Mouse (Mus musculus) heart, embryonic 13.5 days (tissue): ENCODE results near the gene Tmem168. TPM values are rescaled to one million over a fixed set of nuclear protein-coding genes. Genes with fewer than 3 reads are reported as not detected.

Experiments
- ATAC-seq: fragments of 200-750 bp; cut with Nextera tagmentation; 2 replicates; pipeline ENCODE4 v1.8.0; 2017; ENCODE audit warnings: moderate TSS enrichment; ENCODE audit not compliant: insufficient number of reproducible peaks, low FRiP score, low TSS enrichment; ENCODE audit errors: extremely low read depth
- H3K27ac ChIP-seq: fragments of 300-500 bp; sonication (generic); replicated peaks from 2 replicates; pipeline ENCODE4 v1.5.1; 2015; ENCODE audit warnings: moderate library complexity, mild to moderate bottlenecking, inconsistent platforms
- H3K27me3 ChIP-seq: fragments of 300-500 bp; sonication (generic); replicated peaks from 2 replicates; pipeline ENCODE4 v1.6.1; 2015; ENCODE audit warnings: mild to moderate bottlenecking, inconsistent platforms
- H3K36me3 ChIP-seq: fragments of 300-500 bp; sonication (generic); 2 replicates; pipeline ENCODE4 v1.6.1; 2015; ENCODE audit warnings: mild to moderate bottlenecking, inconsistent platforms
- H3K4me1 ChIP-seq: fragments of 300-500 bp; sonication (generic); 2 replicates; pipeline ENCODE4 v1.6.1; 2015; ENCODE audit warnings: inconsistent platforms
- H3K4me2 ChIP-seq: fragments of 300-500 bp; sonication (generic); 2 replicates; pipeline ENCODE4 v1.6.1; 2015; ENCODE audit warnings: inconsistent platforms, mild to moderate bottlenecking, moderate library complexity
- H3K4me3 ChIP-seq: fragments of 300-500 bp; sonication (generic); 2 replicates; pipeline ENCODE4 v1.5.1; 2015; ENCODE audit warnings: moderate library complexity, mild to moderate bottlenecking, inconsistent platforms
- H3K9ac ChIP-seq: fragments of 300-500 bp; sonication (generic); 2 replicates; pipeline ENCODE4 v1.6.1; 2015; ENCODE audit warnings: inconsistent platforms, mild to moderate bottlenecking, moderate library complexity
- H3K9me3 ChIP-seq: fragments of 300-500 bp; sonication (generic); 2 replicates; pipeline ENCODE4 v1.6.1; 2016; ENCODE audit warnings: inconsistent platforms
- WGBS: fragments of 180-500 bp; shearing (Covaris S2); methylation state at CpG from one replicate; pipeline ENCODE4 v1.1.7; 2015; ENCODE audit warnings: mixed read lengths; 5-methylcytosine and 5-hydroxymethylcytosine counted together
- polyA plus RNA-seq: library from polyadenylated mRNA; unstranded; fragments of >200 nt; fragmentation: Nextera tagmentation; extraction: Ambion mirVana; gene quantifications from 2 replicates; pipeline ENCODE4 v1.2.1, GENCODE M21; 2015

The Tmem168 gene
- polyA plus RNA-seq, 1 experiment from 2014 or later = 29.4 TPM

GRCm38 (mm10) chr6:13610869-13611268, 3.0 kb upstream of the Tmem168 start:
- no peak for ATAC-seq
- Histone ChIP-seq H3K4me1 (peaks cover 17% of the 10 kb centered on the region), H3K4me2 (no peak overlapping the region), H3K4me3 (no peak overlapping the region), H3K9ac (no peak overlapping the region), H3K27me3 (no peaks in the 10 kb centered on the region), H3K36me3 (no peaks in the 10 kb centered on the region), H3K27ac (no peak overlapping the region), H3K9me3 (no peaks in the 10 kb centered on the region)
- 88% methylated on average over 2 of the region's 2 CpGs for WGBS

- no peak for ATAC-seq
- peaks cover 5% of the 10 kb centered on the region for H3K36me3 ChIP-seq
- 79% methylated on average over 5 of the region's 5 CpGs for WGBS
- no peak overlapping the region for H3K9ac ChIP-seq
- no peak overlapping the region for H3K27ac ChIP-seq
- H3K4me1 ChIP-seq = peaks cover 25% of the 10 kb centered on the region
- H3K9me3 ChIP-seq = no peaks in the 10 kb centered on the region
- no peak overlapping the region for H3K4me3 ChIP-seq
- no peak overlapping the region for H3K4me2 ChIP-seq
- no peaks in the 10 kb centered on the region for H3K27me3 ChIP-seq
Observed at GRCm38 (mm10) chr6:13609353-13610140, 1.6 kb upstream of the Tmem168 start.

DNA sequence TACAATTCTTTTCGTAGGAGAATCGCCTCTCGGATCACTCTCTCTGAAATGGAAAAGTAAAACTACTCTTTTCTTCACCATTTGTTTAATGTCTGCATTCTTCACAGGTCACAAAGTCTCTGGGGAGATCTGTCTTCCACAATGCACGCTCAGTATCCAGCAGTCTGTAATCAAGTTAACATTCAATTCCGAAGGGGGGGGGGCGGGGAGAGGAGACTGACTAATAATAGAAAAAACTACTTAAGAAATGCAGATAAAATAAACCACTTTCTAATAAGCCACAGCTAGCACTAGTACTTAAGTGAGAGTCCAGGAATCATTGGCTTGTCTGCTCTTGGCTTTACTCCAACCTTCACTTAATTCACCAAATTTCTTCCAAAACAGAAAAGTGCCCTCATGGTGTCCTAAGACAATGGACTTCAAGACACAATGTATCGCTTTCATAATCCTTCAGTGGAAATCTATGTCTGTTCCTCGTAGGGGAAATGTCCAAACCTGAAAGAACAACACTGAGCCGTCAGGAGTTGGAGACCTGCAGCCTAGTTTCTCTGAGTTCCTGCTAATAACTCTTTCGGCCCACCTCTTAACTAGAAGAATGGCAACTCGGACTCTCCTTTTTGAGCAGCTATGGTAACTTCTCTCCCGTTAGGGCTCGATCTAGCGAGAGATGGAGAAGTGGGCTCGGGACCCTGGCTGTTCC, 829 bp downstream of the Tmem168 start:
- H3K4me2 ChIP-seq = peak overlapping the region; percentile 77
- H3K27me3 ChIP-seq = no peaks in the 10 kb centered on the region
- H3K4me3 ChIP-seq = peak overlapping the region; percentile 85
- H3K36me3 ChIP-seq = peaks cover 22% of the 10 kb centered on the region
- H3K9me3 ChIP-seq = no peaks in the 10 kb centered on the region
- peaks cover 34% of the 10 kb centered on the region for H3K4me1 ChIP-seq
- peak overlapping the region; percentile 97 for H3K27ac ChIP-seq
- H3K9ac ChIP-seq = peak overlapping the region; percentile 93
- ATAC-seq = 0 out of 2 replicates have a peak, but pooled peaks have one; percentile 1
- 8% methylated on average over 15 of the region's 15 CpGs for WGBS

DNA sequence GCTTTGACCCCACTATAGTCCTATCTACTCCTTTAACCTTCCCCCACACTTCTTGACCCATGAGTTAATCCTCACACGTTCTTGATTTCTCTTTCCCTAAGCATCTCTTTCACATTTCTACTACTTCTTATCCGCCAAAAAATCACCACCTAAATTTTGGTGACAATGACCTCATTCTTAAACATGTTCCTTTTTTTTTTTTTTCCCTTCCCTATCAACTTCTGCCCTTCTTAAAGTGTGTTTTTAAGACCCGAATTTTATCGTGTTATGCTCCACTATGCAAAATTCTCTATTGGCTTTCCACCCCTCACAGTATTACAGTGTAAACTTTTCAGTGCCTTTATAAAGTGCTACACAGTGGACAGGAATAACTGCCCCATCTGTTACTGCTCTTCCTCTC, 1.5 kb downstream of the Tmem168 start:
- ATAC-seq = no peak
- H3K4me1 ChIP-seq = peaks cover 41% of the 10 kb centered on the region
- no peaks in the 10 kb centered on the region for H3K27me3 ChIP-seq
- H3K9ac ChIP-seq = peak overlapping the region; percentile 93
- H3K9me3 ChIP-seq = no peaks in the 10 kb centered on the region
- peak overlapping the region; percentile 77 for H3K4me2 ChIP-seq
- H3K27ac ChIP-seq = peak overlapping the region; percentile 97
- H3K36me3 ChIP-seq = peaks cover 27% of the 10 kb centered on the region
- peak overlapping the region; percentile 85 for H3K4me3 ChIP-seq
- 61% methylated on average over 4 of the region's 4 CpGs for WGBS

- H3K4me1 ChIP-seq = peaks cover 58% of the 10 kb centered on the region
- H3K4me3 ChIP-seq = no peak overlapping the region
- 89% methylated on average over 6 of the region's 6 CpGs for WGBS
Observed at GRCm38 (mm10) chr6:13603134-13603533, 4.8 kb downstream of the Tmem168 start.

GRCm38 (mm10) chr6:13601587-13601986, 6.3 kb downstream of the Tmem168 start:
- no peak for ATAC-seq
- H3K4me2 ChIP-seq = peak overlapping the region; percentile 51
- peak overlapping the region; percentile 17; the same call in 1 of the 2 replicates for H3K4me3 ChIP-seq
- peak overlapping the region; percentile 1; the same call in 1 of the 2 replicates for H3K9ac ChIP-seq
- H3K4me1 ChIP-seq = peaks cover 64% of the 10 kb centered on the region
- H3K36me3 ChIP-seq = peaks cover 29% of the 10 kb centered on the region
- 49% methylated on average over 6 of the region's 6 CpGs for WGBS
- no peaks in the 10 kb centered on the region for H3K27me3 ChIP-seq
- H3K27ac ChIP-seq = peak overlapping the region; percentile 65
- no peaks in the 10 kb centered on the region for H3K9me3 ChIP-seq

More at GRCm38 (mm10) chr6:13603134-13603533, 4.8 kb downstream of the Tmem168 start:
- no peaks in the 10 kb centered on the region for H3K27me3 ChIP-seq
- ATAC-seq = no peak
- no peak overlapping the region for H3K4me2 ChIP-seq
- no peak overlapping the region for H3K9ac ChIP-seq
- H3K9me3 ChIP-seq = no peaks in the 10 kb centered on the region
- no peak overlapping the region for H3K27ac ChIP-seq
- H3K36me3 ChIP-seq = peaks cover 29% of the 10 kb centered on the region

DNA sequence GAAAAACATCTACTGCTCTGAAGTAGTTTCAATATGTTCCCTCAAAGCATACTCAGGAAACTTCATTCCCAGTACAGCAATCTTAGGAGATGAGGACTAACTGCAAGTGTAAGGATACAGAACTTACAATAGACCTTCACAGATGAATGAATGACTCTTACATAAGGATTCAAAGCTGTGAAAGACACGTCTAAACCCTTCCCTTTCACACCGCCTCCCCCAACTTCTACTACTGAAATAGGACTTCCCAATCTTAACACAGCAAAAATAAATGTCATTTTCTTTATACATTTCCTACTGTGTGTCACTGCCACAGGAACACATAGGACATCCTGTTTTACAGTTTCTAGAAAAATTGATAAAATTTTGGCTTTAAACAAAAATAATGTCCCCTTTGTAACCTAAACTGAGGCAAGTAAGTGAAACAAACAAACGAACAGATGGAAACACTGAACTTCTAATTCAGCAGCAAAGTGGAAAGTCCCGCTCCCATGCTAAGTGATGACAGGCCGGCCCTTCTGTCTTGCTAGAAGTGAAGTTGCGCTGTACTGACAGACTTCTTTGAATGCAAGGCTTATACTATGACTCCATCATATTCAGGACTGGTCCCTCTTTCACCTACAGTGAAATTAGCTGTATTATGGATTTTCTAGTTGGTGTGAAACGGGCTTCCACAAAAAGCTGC, 9.5 kb downstream of the Tmem168 start:
- Histone ChIP-seq H3K27me3 (no peaks in the 10 kb centered on the region), H3K9me3 (no peaks in the 10 kb centered on the region), H3K4me3 (no peak overlapping the region), H3K36me3 (peaks cover 32% of the 10 kb centered on the region), H3K9ac (no peak overlapping the region), H3K4me2 (peak overlapping the region; percentile 35; the same call in 1 of the 2 replicates), H3K4me1 (peaks cover 44% of the 10 kb centered on the region), H3K27ac (no peak overlapping the region)
- WGBS = 63% methylated on average over 7 of the region's 7 CpGs
- no peak for ATAC-seq

- H3K27ac ChIP-seq = no peak overlapping the region
- H3K9ac ChIP-seq = no peak overlapping the region
- H3K4me3 ChIP-seq = no peak overlapping the region
- H3K27me3 ChIP-seq = no peaks in the 10 kb centered on the region
- ATAC-seq = no peak
- peaks cover 8% of the 10 kb centered on the region; the same call in 1 of the 2 replicates for H3K4me1 ChIP-seq
- no peak overlapping the region for H3K4me2 ChIP-seq
- H3K9me3 ChIP-seq = no peaks in the 10 kb centered on the region
- H3K36me3 ChIP-seq = peaks cover 57% of the 10 kb centered on the region
- 64% methylated on average over 4 of the region's 4 CpGs for WGBS
Observed at GRCm38 (mm10) chr6:13592729-13593345, 15.1 kb downstream of the Tmem168 start.

GRCm38 (mm10) chr6:13586560-13586959, 21.3 kb downstream of the Tmem168 start:
- ATAC-seq = no peak
- H3K36me3 ChIP-seq = peaks cover 57% of the 10 kb centered on the region
- H3K9ac ChIP-seq = no peak overlapping the region
- H3K27me3 ChIP-seq = no peaks in the 10 kb centered on the region
- no peaks in the 10 kb centered on the region for H3K9me3 ChIP-seq
- H3K4me1 ChIP-seq = peaks cover 10% of the 10 kb centered on the region
- no peak overlapping the region for H3K4me3 ChIP-seq
- no peak overlapping the region for H3K27ac ChIP-seq
- H3K4me2 ChIP-seq = no peak overlapping the region
- 31% methylated on average over 2 of the region's 2 CpGs for WGBS

DNA sequence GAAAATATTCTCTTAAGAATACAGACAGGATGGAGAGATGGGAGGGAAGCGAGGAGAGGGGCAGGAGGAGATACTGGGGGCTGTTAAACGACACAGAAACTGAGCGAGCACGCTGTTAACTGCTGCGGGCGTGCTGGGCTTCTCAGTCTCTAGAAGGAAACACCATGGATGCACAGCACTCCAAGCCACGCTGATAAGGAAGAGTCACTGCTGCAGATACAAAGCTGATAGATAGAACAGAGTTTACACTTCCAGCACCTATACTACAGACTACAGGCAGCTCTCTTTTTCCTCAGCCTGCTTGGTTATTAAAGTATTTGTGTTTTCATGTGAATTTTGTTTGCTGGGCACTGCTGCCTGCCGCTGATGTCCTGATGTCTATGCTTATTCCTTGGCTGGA, 21.7 kb downstream of the Tmem168 start:
- Histone ChIP-seq H3K9me3 (no peaks in the 10 kb centered on the region), H3K4me2 (no peak overlapping the region), H3K27me3 (no peaks in the 10 kb centered on the region), H3K27ac (no peak overlapping the region), H3K4me1 (peaks cover 10% of the 10 kb centered on the region), H3K36me3 (peaks cover 56% of the 10 kb centered on the region), H3K9ac (no peak overlapping the region), H3K4me3 (no peak overlapping the region)
- ATAC-seq = no peak
- 42% methylated on average over 8 of the region's 8 CpGs for WGBS

DNA sequence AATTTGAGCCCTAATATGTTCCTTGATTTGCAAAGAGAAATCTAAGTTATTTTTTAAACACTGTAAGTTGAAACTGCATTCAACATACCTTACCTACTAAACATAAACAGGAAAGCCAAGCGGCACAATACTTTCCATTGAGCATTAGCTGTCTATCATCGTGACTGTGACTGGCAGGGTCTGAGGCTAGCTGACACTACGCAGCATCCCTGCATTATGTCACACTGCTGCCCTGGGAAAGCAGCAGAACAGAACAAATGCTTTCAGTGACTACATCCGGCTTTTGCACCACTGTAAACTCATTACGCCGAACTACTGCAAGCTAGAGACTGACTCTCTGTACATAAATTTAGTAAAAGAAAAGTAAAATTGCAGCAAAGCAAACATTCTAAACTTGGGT, 23.1 kb downstream of the Tmem168 start:
- H3K4me1 ChIP-seq = peaks cover 10% of the 10 kb centered on the region
- peaks cover 54% of the 10 kb centered on the region for H3K36me3 ChIP-seq
- no peak overlapping the region for H3K27ac ChIP-seq
- no peaks in the 10 kb centered on the region for H3K27me3 ChIP-seq
- H3K9me3 ChIP-seq = no peaks in the 10 kb centered on the region
- H3K4me3 ChIP-seq = no peak overlapping the region
- no peak overlapping the region for H3K4me2 ChIP-seq
- no peak overlapping the region for H3K9ac ChIP-seq
- no peak for ATAC-seq
- WGBS = 82% methylated on average over 6 of the region's 6 CpGs
